Mouse (Mus musculus): ENCODE measurements around the gene Cfap46. TPM values are rescaled to one million over a fixed set of nuclear protein-coding genes. Genes with fewer than 3 reads are reported as not detected.

The Cfap46 gene
- polyA plus RNA-seq, 1 experiment from 2014 or later, result 0.20 TPM

- H3K4me1 ChIP-seq (replicated peaks), result no peaks in the 10 kb centered on the region
Measured at GRCm38 (mm10) chr7:139649698-139650097, 33.9 kb downstream of the Cfap46 start.

GRCm38 (mm10) chr7:139648107-139648824 is 35.4 kb downstream of the Cfap46 start:
- H3K36me3 ChIP-seq, result no peaks in the 10 kb centered on the region
- no peak overlapping the region for H3K27ac ChIP-seq
- no peak overlapping the region for H3K9ac ChIP-seq
- ATAC-seq (replicated peaks; ENCODE audit: insufficient number of reproducible peaks, insufficient read depth, low FRiP score, low read depth), result no peak
- H3K9me3 ChIP-seq (replicated peaks), result no peaks in the 10 kb centered on the region
- no peak overlapping the region for H3K4me2 ChIP-seq
- WGBS, result 40% methylated on average over 10 of the region's 10 CpGs
- H3K27me3 ChIP-seq, result peaks cover 13% of the 10 kb centered on the region; the same call in 1 of the 2 replicates
- H3K4me1 ChIP-seq (replicated peaks), result no peaks in the 10 kb centered on the region
- H3K4me3 ChIP-seq, result no peak overlapping the region

More at GRCm38 (mm10) chr7:139649698-139650097, 33.9 kb downstream of the Cfap46 start:
- Histone ChIP-seq H3K9ac (no peak overlapping the region), H3K27me3 (peaks cover 13% of the 10 kb centered on the region; the same call in 1 of the 2 replicates), H3K27ac (no peak overlapping the region), H3K9me3 (replicated peaks) (no peaks in the 10 kb centered on the region), H3K4me3 (no peak overlapping the region), H3K36me3 (no peaks in the 10 kb centered on the region), H3K4me2 (no peak overlapping the region)
- ATAC-seq (replicated peaks; ENCODE audit: insufficient number of reproducible peaks, insufficient read depth, low FRiP score, low read depth), result no peak
- WGBS, result 68% methylated on average over 7 of the region's 7 CpGs

GRCm38 (mm10) chr7:139633393-139633792 is 50.2 kb downstream of the Cfap46 start:
- Histone ChIP-seq H3K9ac (no peak overlapping the region), H3K27me3 (peaks cover 8% of the 10 kb centered on the region; the same call in 1 of the 2 replicates), H3K9me3 (replicated peaks) (no peaks in the 10 kb centered on the region), H3K36me3 (no peaks in the 10 kb centered on the region), H3K4me3 (no peak overlapping the region), H3K4me2 (no peak overlapping the region), H3K4me1 (replicated peaks) (no peaks in the 10 kb centered on the region), H3K27ac (no peak overlapping the region)
- whole genome bisulfite sequencing, result 67% methylated on average over 2 of the region's 2 CpGs
- no peak for ATAC-seq (replicated peaks; ENCODE audit: insufficient number of reproducible peaks, insufficient read depth, low FRiP score, low read depth)

- 76% methylated on average over 9 of the region's 9 CpGs for WGBS
- no peak for ATAC-seq (replicated peaks; ENCODE audit: insufficient number of reproducible peaks, insufficient read depth, low FRiP score, low read depth)
- Histone ChIP-seq H3K4me1 (replicated peaks) (no peaks in the 10 kb centered on the region), H3K9me3 (replicated peaks) (no peaks in the 10 kb centered on the region), H3K4me2 (no peak overlapping the region), H3K4me3 (no peak overlapping the region), H3K9ac (no peak overlapping the region), H3K36me3 (no peaks in the 10 kb centered on the region), H3K27ac (no peak overlapping the region), H3K27me3 (peaks cover 6% of the 10 kb centered on the region; the same call in 1 of the 2 replicates)
Measured at GRCm38 (mm10) chr7:139625156-139625555, 58.5 kb downstream of the Cfap46 start.

DNA sequence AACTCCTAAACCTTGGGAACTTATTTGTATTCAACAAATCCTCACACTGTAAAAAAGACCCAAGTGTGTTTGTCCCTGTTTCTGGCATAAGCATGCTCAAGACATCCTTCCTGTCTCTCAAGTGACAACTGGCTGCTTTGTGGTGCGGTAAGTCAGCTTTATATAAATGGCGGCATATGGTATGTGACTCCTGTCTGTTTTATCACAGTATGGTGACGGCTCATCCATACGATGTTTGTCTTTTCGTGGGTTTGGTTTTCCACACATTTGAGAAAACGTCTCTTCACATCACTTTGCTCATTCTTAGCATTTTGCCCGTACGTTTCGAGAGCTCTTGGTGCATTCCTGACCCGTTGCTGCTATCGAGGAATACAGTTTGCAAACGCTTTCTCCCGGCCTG is 61.0 kb downstream of the Cfap46 start:
- WGBS, result 73% methylated on average over 13 of the region's 13 CpGs
- H3K4me2 ChIP-seq, result no peak overlapping the region
- no peaks in the 10 kb centered on the region for H3K36me3 ChIP-seq

DNA sequence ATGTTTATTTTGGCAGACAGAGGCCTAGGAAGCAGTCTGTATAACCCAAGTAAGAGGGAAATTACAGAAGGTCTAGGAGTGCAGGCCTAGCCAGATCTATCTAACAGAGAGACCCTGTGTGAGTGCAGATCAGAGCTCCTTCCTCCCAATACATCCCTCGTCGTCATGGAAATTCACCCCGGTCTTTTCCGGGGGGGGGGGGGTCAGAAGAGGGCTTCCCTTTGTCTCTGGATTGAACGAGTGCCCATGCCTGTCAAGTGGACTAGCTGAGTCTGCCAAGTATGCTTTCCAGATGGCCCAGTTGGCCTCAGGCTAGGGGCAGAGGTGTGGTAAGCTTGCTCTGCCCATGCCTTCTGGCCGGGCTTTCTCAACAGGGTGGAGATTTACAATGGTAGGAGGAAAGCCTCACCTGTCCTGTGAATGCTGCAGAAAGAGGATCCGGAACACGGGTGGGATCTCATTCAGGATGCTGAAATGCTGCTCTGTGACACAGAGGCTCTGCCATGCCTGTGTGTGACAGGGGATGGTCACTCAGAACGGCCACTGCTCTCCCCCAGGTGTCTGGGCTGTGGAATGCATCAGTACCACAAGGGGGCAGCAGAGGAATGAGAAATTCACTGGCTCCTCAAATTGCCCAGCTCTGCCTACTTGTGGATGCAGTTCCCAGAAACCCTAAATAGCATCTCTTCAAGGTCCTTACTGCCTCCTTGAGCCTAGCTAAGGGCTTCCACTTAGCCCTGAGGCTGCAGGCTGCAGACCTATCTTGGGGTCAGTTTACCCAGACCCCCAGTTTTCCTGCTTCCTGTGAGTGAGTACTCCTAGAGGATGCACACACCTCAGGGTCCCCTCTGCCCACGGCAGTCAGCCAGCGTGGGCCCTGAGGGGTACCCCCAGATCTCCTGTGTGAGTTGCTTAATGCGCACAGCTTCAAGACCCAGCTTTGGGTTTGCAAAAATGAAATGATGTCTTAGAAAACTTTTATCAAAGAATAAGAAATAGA is 67.5 kb downstream of the Cfap46 start:
- Histone ChIP-seq H3K4me3 (no peak overlapping the region), H3K27me3 (peaks cover 28% of the 10 kb centered on the region), H3K27ac (no peak overlapping the region), H3K9me3 (replicated peaks) (no peaks in the 10 kb centered on the region), H3K36me3 (no peaks in the 10 kb centered on the region), H3K4me2 (no peak overlapping the region), H3K9ac (no peak overlapping the region), H3K4me1 (replicated peaks) (no peaks in the 10 kb centered on the region)
- ATAC-seq (replicated peaks; ENCODE audit: insufficient number of reproducible peaks, insufficient read depth, low FRiP score, low read depth), result no peak
- WGBS, result 58% methylated on average over 12 of the region's 12 CpGs

More for the DNA sequence above, 61.0 kb downstream of the Cfap46 start:
- no peak overlapping the region for H3K4me3 ChIP-seq
- no peak for ATAC-seq (replicated peaks; ENCODE audit: insufficient number of reproducible peaks, insufficient read depth, low FRiP score, low read depth)
- H3K27me3 ChIP-seq, result peaks cover 14% of the 10 kb centered on the region; the same call in 1 of the 2 replicates
- H3K27ac ChIP-seq, result no peak overlapping the region
- H3K9me3 ChIP-seq (replicated peaks), result no peaks in the 10 kb centered on the region
- no peak overlapping the region for H3K9ac ChIP-seq
- H3K4me1 ChIP-seq (replicated peaks), result no peaks in the 10 kb centered on the region

DNA sequence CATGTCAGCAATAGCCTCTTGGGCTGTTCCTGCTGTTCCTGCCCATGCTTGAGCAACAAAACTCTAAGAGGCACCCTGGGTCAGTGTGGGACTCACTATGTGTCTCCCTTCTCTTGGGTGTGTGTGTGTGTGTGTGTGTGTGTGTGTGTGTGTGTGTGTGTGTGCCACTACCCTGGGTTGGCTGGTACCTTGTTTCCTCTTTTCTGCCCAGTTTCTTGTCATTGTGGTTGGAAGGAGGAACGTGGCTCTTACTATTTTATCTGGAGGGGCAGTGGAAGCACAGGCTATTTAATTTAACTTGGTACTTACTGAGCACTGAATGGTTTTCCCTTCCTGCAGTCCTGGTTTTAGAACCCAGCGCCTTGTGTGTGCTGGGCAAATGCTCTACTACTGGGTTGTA is 73.3 kb downstream of the Cfap46 start:
- no peak overlapping the region for H3K4me2 ChIP-seq
- no peaks in the 10 kb centered on the region for H3K9me3 ChIP-seq (replicated peaks)
- H3K4me1 ChIP-seq (replicated peaks), result no peaks in the 10 kb centered on the region
- 60% methylated on average over 2 of the region's 2 CpGs for WGBS
- ATAC-seq (replicated peaks; ENCODE audit: insufficient number of reproducible peaks, insufficient read depth, low FRiP score, low read depth), result no peak
- H3K36me3 ChIP-seq, result no peaks in the 10 kb centered on the region
- H3K27ac ChIP-seq, result no peak overlapping the region
- H3K4me3 ChIP-seq, result no peak overlapping the region
- no peak overlapping the region for H3K9ac ChIP-seq
- H3K27me3 ChIP-seq, result peaks cover 17% of the 10 kb centered on the region

- Histone ChIP-seq H3K4me3 (no peak overlapping the region), H3K9me3 (replicated peaks) (no peaks in the 10 kb centered on the region), H3K27me3 (0 out of 2 replicates have a peak, but pooled peaks cover 6% of the 10 kb centered on the region), H3K36me3 (no peaks in the 10 kb centered on the region), H3K9ac (no peak overlapping the region), H3K4me1 (replicated peaks) (no peaks in the 10 kb centered on the region), H3K4me2 (no peak overlapping the region), H3K27ac (no peak overlapping the region)
- ATAC-seq (replicated peaks; ENCODE audit: insufficient number of reproducible peaks, insufficient read depth, low FRiP score, low read depth), result no peak
- WGBS, result 63% methylated on average over 6 of the region's 6 CpGs
Measured at GRCm38 (mm10) chr7:139595862-139596261, 87.8 kb downstream of the Cfap46 start.

DNA sequence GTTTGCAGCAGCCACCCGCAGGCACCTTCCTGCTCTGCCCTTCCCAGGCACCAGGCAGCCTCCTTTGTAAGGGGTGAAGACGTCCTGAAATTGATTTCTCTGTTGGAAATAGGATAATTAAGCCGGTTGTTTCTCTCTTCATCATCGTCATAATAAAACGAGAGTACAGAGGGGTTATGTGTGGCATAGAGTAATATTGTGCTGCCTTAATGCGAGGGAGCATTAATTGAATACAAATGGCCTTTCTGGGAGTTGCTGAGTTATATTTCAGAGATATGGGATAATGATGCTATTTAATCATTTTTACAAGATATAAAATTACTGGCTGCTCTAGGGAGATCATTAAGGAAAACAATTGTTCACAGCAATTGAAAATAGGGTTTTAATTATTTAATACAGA is 88.3 kb downstream of the Cfap46 start:
- ATAC-seq (replicated peaks; ENCODE audit: insufficient number of reproducible peaks, insufficient read depth, low FRiP score, low read depth), result no peak
- 0 out of 2 replicates have a peak, but pooled peaks cover 5% of the 10 kb centered on the region for H3K27me3 ChIP-seq
- H3K36me3 ChIP-seq, result no peaks in the 10 kb centered on the region
- no peak overlapping the region for H3K27ac ChIP-seq
- WGBS, result 63% methylated on average over 6 of the region's 6 CpGs
- no peak overlapping the region for H3K4me3 ChIP-seq
- no peaks in the 10 kb centered on the region for H3K9me3 ChIP-seq (replicated peaks)
- no peak overlapping the region for H3K4me2 ChIP-seq
- H3K9ac ChIP-seq, result no peak overlapping the region
- H3K4me1 ChIP-seq (replicated peaks), result no peaks in the 10 kb centered on the region

DNA sequence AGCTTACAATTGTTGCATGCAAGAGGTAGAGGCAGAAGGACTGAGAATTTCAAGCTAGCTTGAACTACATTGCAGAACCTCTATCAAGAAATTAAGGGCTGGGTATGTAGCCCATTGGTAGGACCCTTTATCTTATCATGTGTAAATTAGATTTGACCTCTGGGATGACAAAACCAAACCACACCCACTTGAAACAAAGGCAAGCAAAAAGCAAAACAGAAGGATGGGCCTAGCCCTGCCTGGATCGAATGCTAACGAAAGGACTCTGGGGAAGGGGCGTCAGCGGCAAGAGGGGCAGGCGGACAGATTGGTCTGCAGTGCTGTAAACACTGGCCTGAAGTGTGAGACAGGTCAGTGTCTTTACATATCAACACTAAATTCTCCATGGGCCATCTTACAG is 92.3 kb downstream of the Cfap46 start:
- no peak overlapping the region for H3K9ac ChIP-seq
- H3K36me3 ChIP-seq, result no peaks in the 10 kb centered on the region
- H3K27me3 ChIP-seq, result peaks cover 26% of the 10 kb centered on the region
- no peak overlapping the region for H3K27ac ChIP-seq
- H3K9me3 ChIP-seq (replicated peaks), result no peaks in the 10 kb centered on the region
- 77% methylated on average over 5 of the region's 5 CpGs for WGBS
- H3K4me2 ChIP-seq, result no peak overlapping the region
- no peak for ATAC-seq (replicated peaks; ENCODE audit: insufficient number of reproducible peaks, insufficient read depth, low FRiP score, low read depth)
- no peak overlapping the region for H3K4me3 ChIP-seq
- no peaks in the 10 kb centered on the region for H3K4me1 ChIP-seq (replicated peaks)

GRCm38 (mm10) chr7:139590302-139590701 is 93.3 kb downstream of the Cfap46 start:
- 39% methylated on average over 3 of the region's 3 CpGs for WGBS
- Histone ChIP-seq H3K27ac (no peak overlapping the region), H3K4me3 (no peak overlapping the region), H3K4me2 (no peak overlapping the region), H3K4me1 (replicated peaks) (peaks cover under 1% of the 10 kb centered on the region; the same call in 1 of the 2 replicates), H3K36me3 (no peaks in the 10 kb centered on the region), H3K27me3 (peaks cover 36% of the 10 kb centered on the region), H3K9me3 (replicated peaks) (no peaks in the 10 kb centered on the region), H3K9ac (no peak overlapping the region)
- no peak for ATAC-seq (replicated peaks; ENCODE audit: insufficient number of reproducible peaks, insufficient read depth, low FRiP score, low read depth)

Data from heart, embryonic 15.5 days (tissue).